Mouse (Mus musculus) mouse trophoblast stem cell (cell line): ENCODE data around the gene Stk32c.

Experiments used
- in situ Hi-C, 2 experiments: fragments of 300-500 bp; cut with MseI, MboI; formaldehyde crosslinking; loops; 2 replicates in 1 of 2; 3 replicates in 1 of 2; pipeline ENCODE4 v1.15.1; 2025

Stk32c gene

GRCm38 (mm10) chr7:139229837-139230236 is 16.7 kb upstream of the Stk32c start:
- in situ Hi-C loops: loop anchor here (5.0 to 10.0 kb wide), 4 partner anchors 67 to 245 kb away; partner anchors contain the start of gene Inpp5a (in 1 of the 2)

DNA sequence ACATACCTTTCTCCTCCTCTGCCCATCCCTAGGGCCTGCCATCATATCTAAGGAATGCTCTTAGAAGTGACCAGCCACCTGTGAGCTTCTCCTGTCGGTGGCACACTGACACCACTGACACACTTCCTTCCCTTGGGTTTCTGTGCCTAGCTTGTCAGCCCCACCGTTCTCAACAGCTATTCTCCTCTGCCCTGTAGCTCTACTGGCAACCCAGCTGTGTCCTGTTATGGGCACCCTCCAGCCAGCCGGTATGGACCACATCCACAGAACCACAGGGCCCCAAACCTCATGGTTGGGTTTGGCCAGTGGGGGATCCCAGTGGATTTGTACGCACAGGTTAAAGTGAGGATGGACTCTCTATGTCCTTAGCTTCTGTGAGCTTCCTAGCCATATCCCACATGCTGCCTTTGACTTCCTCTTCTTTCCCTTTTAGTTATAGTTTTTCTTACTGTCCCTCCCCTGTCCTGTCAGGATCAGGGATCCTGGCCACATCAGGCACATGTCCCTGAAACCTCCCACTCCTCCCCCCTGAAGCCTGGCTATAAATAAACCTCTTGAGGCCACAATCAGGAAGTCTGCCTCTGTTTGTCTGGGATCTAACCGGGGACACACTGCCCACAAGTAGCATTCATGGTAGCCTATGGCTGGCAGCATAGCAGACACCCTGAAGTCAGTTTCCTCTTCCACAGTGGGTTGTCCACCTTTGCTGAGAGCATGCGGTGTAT is 15.5 kb upstream of the Stk32c start:
- in situ Hi-C loops: loop anchor here (10.0 kb wide), 2 partner anchors 156 to 246 kb away; partner anchors contain the start of gene Inpp5a (in 1 of the 2)

GRCm38 (mm10) chr7:139226416-139226815 is 13.3 kb upstream of the Stk32c start:
- in situ Hi-C loops: loop anchor here (10.0 kb wide), 2 partner anchors 158 to 248 kb away; partner anchors contain the start of gene Inpp5a (in 1 of the 2)

- in situ Hi-C loops: loop anchor here (10.0 kb wide), 2 partner anchors 160 to 250 kb away; partner anchors contain the start of gene Inpp5a (in 1 of the 2)
Observed at GRCm38 (mm10) chr7:139224725-139225124, 11.6 kb upstream of the Stk32c start.

DNA sequence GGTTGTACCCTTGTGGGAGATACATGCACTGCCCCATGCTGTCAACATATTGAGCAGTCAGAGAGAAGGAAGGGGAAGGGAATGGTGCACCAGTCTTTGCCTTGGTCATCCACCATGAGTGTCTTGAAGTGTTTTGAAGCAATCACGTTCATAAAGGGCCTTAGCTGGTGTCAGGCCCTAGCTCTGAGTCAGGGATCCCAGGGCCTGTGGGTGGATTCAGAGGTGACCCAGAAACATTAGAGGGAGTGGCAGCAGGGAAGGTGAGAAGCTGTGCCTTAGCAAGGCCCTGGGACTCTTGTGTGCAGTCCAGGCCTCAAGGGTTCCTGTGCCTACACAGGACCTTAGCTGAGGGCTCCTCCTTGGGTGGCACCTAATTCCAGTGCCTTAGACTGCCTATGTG is 11.0 kb upstream of the Stk32c start:
- in situ Hi-C loops: loop anchor here (10.0 kb wide), 2 partner anchors 161 to 251 kb away; partner anchors contain the start of gene Inpp5a (in 1 of the 2)

GRCm38 (mm10) chr7:139222341-139222740 is 9.2 kb upstream of the Stk32c start:
- in situ Hi-C loops: loop anchor here (10.0 kb wide), 2 partner anchors 162 to 252 kb away; partner anchors contain the start of gene Inpp5a (in 1 of the 2)

DNA sequence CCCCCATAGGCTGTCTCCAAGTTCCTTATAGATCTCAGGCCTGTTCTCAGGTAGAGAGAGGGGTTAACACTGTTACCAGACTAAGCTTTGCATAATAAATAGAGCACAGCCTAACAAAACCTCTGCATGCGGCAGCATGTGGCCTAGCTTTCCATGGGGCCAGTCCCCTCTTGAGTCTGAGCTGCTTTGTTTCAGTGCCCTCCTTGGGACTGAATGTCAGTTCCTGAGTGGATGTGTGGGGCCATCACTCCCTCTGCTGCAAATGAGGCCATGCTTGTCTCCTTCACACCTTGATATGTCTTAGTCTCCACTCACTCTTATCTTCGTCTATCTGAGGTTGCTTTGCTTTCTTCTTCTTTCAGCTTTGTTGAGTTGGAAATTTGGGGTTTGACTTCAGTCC is 8.7 kb upstream of the Stk32c start:
- in situ Hi-C loops: loop anchor here (10.0 kb wide), 2 partner anchors 163 to 253 kb away; partner anchors contain the start of gene Inpp5a (in 1 of the 2)

DNA sequence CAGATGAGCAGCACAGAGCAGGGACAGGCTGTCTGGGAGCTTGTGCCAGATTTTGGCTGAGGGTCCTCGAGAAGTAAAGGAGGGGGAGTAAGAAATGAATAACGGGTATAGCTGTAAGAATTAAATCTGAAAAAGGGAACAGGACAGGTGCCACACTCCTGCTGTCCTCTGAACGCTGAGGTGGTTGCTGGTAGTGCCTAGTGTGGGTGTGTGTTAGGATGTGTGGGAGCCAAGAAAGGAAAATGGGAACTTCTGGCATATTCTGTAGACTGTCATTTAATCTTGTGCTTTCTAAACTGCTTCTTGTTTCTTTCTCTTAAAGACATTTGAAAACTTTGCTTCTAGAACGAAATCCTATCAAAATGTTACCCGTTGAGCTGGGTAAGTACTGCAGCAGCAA is 8.0 kb upstream of the Stk32c start:
- in situ Hi-C loops: loop anchor here (10.0 kb wide), 2 partner anchors 164 to 254 kb away; partner anchors contain the start of gene Inpp5a (in 1 of the 2)

DNA sequence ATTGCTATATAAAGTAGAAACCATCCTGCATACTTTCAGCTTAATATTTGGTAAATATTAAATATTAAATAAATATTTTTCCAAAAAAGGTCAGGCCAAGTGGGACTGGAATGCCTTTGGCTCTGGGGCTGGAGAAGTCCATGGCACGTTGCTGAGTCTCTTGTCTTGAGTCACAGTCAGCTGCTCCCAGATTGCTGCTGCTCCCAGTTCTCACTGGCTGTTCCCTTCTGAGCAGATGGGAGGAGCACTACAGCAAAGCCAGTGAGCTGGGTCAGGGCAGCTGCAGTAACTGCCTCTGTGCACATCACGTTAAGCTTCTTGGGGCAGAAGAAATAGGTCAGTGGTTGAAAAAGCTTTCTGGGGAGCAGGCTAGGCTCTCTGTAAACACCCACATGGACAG is 7.2 kb upstream of the Stk32c start:
- in situ Hi-C loops: loop anchor here (10.0 kb wide), 2 partner anchors 164 to 254 kb away; partner anchors contain the start of gene Inpp5a (in 1 of the 2)

DNA sequence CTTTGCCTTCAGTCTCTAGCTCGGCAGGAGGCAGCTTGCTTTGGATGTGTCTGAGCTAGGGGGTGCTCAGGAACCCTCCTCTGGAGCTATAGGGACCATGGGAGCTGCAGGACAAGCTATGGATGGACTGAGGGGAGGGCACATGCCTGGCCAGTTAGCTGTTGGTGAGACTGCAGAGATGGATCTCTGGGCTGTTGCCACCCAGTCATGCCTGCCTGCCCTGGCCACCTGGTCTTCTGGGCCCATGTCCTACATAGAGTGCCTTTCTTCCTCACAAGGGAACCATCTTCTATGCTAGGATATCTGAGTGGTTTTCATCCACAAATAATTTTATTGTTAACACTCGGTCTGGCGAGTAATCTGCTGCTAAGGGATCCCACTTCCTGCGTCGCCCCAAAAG is 6.4 kb upstream of the Stk32c start:
- in situ Hi-C loops: no loop called here

DNA sequence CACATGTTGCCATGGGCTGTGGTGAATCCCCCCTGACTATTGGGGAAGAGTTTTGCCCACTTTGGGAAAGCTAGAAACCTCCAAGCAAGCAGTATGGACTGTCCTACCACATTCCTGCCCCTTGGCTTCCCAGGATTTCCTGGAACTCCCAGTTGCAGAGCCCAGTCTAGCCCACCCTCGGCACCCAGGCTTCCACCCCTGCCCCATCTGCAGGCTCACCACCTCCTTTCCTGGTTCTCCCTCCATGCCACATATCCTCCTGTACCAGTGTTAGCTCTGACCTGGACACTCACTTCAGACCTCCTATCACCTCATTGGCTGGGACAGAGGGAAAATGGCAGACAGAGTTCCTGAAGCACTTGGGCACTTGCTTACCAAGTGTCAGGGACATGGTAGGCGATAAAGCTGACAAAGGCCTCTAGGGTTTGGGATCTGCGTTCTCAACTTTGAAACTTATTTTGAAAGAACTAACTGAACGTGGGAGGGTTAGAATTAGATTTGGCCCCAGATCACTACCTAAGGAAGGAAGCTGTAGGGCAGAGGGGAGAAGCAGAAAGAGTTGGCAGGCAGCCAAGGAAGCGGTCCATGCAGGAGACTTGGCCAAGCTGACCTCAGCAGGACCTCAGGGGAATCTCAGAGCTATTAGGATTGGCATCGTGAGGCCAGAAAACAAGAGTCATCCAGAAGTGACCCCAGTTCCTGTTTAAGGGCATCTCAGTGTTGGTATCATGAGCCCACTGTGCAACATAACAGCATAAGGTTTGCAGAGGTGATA is 5.7 kb upstream of the Stk32c start:
- in situ Hi-C loops: no loop called here

DNA sequence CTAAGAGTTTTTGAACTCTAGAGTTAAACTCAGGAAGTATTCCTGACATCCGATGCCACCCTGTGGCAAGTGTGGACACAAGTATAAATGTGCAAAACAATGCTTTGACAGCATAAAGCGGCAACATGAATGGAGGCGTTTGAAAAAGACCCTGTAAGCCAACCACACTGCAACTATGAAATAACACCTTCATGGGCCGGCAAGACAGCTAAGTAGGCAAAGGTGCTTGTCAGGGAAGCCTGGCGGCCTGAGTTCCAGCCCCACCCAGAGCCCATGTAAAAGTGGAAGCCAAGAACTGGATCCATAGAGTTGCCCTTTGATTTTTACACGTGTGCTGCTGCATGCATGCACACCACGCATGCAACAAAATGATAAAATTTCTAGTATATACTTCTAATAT is 3.9 kb upstream of the Stk32c start:
- in situ Hi-C loops: no loop called here

GRCm38 (mm10) chr7:139216464-139216863 is 3.4 kb upstream of the Stk32c start:
- in situ Hi-C loops: no loop called here

- in situ Hi-C loops: no loop called here
Observed at GRCm38 (mm10) chr7:139215946-139216345, 2.8 kb upstream of the Stk32c start.

GRCm38 (mm10) chr7:139215516-139215915 is 2.4 kb upstream of the Stk32c start:
- in situ Hi-C loops: no loop called here

- in situ Hi-C loops: no loop called here
Observed at GRCm38 (mm10) chr7:139214596-139215340, 1.7 kb upstream of the Stk32c start.

GRCm38 (mm10) chr7:139214160-139214559 is 1.1 kb upstream of the Stk32c start:
- in situ Hi-C loops: no loop called here

DNA sequence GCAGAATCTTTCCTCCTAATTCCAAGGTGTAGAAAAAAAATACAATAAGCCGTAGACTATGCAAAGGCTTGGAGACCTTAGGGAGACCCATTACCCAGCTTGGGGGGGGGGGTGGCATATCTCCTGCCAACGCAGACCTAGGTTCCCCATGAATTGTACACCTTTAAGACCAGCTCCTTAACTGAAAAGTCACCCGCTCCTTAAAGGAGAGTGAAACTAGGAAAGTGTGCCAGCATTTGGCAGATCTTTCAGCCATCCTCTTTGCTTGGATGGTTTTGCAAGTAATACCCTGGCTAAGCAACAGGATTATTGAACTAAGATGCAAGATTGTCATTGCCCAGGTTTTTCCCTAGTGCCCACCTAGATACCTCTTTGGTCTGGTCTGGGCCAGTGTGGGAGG is 644 bp upstream of the Stk32c start:
- in situ Hi-C loops: no loop called here

DNA sequence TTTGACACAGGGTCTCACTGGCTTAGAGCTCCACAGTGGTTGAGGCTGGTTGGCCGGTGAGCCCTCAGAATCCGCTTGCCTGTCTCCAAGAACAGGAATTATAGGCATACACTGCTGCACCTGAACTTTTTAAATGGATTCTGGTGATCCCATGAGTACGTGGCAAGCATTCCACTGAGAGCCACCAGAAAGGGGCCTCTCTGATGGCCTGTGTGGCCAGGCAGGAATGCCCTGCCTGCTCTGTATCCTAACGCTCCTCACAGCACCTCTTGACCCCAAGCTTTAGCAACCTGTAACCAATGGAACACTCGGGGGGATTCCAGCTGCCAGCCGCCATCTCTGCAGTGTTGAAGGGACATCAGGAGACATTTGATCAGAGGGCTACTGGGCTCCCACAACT is 1.3 kb downstream of the Stk32c start:
- in situ Hi-C loops: no loop called here

- in situ Hi-C loops: no loop called here
Observed at GRCm38 (mm10) chr7:139208773-139209095, 4.4 kb downstream of the Stk32c start.

GRCm38 (mm10) chr7:139208023-139208772 is 4.9 kb downstream of the Stk32c start:
- in situ Hi-C loops: no loop called here
